Mouse (Mus musculus) skeletal muscle tissue, adult 2 months (tissue): ENCODE results near the gene Gm281.

Experiments used
- DNase-seq: peaks from one replicate; pipeline ENCODE4 v3.0.0-alpha.2; 2012; ENCODE audit warnings: low read depth, low spot score

Gm281 gene

DNA sequence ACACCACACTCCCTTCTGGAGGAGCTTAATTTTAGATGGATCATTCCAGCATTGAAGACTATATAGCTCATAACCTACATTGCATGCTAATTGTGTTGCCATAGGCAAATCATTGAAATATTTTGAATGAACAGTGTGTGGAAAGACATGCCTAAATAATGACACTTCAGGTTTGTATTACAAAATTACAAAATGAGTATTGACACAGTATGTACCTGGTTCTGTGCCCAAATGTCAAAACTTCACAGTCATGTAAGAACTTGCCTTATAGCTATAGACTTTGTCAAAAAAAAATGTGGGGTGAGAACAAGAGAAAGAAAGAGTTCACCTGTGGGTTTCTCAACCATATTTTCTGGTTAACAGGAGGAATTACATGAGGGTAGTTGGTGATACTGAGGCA lies 52.9 kb downstream of the Gm281 start:
- no peak for DNase-seq

DNA sequence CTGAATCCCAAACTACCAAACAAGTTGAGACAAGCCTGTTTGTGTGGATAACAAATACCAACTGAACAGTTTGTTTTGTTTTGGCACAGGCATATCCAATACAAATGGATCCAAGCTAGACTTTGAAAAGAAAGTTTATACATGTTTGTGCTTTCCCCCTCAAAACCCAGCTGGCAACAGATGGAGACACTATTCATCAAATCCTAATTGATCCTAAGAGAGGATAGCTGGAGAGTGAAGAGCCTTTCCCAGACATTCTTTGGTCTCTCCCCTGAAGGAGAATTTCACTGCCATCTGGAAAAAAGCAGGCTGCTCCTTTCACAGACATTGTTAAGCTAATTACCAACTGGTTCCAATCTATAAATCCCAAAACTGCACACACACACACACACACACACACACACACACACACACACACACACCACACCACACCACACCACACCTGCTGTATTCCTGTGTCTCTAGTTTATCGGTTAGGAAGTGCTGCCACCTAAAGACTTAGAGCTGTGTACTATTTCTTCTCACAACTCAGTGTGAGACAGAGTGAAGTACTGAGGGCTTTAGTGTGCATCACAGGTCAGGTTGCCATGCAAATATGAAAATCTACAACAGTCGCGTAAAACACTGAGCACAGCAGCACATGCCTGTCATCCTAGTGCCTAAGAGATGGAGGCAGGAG lies 101.3 kb downstream of the Gm281 start:
- DNase-seq: no peak

DNA sequence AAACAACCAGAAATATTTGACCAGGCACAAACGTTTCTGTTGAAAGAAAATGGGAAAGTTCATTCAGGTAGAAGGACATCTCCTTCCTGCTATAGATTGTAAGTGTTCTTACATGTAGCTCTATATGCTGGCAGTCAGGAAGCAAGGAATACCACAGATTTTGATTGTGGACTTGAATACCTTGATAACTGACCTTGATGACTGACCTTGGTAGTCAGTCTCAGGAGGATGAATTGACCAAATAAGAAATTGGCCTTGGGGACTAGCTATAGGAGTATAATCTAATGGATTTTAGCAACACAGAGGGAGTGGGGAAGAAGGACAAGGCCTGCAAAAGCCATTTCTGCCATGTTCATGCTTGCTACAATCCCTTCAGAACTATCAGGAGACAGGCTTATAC lies 123.8 kb downstream of the Gm281 start:
- DNase-seq: no peak

DNA sequence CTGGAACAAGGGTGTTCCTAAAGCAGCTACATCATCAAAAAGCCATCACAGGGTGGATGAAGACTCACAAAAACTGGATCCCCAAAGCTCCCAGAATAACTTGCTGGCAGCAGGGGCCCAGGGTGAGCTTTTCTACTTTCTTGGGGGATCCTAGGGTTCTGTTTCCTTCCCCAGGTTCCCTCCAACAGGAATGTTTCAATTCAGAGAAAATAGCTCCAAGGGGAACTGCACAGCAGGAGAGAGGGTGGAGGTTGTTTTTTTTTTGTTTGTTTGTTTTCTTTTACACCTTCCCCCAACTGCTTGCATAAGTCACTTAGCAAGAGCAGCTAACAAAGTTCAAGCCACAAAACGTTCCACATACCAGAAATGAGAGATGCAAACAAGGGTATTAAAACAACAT lies 124.3 kb downstream of the Gm281 start:
- DNase-seq: no peak

DNA sequence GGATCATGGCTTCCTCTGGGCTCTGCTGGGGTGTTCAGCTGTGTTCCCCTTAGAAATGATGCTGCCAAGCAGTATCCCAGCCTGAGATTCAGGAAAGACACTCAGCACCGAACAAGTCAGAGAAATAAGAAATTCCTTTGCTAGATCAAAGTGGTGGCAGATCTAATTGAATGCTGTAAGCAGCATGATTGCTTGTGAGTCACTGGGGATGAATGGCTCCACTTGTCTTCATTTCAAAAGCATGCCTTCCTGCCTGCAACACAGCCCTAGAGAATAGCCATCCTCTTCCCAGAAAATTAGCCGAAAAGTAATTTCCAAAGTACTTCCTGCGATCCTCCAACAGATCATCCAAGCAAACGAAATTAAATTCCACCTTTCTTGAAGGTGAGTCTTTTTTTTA lies 131.3 kb downstream of the Gm281 start:
- DNase-seq: no peak

DNA sequence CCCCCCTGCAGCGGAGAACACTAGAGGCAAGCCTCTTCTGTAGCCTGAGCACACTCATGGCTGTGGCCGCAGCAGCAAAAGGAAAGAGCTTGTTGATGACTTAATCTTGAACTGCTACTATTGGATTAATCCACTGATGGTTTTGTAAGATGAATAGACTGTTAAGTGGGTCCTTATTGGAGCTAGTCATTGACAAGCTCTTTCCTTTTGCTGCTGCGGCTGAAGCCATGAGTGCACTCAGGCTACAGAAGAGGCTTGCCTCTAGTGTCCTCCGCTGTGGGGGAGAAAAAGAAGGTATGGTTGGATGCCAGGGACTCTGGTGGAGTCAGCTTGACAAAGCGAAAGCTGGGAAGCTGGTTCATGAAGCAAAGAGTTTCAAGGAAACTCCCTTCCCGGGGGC lies 135.9 kb downstream of the Gm281 start:
- no peak for DNase-seq

DNA sequence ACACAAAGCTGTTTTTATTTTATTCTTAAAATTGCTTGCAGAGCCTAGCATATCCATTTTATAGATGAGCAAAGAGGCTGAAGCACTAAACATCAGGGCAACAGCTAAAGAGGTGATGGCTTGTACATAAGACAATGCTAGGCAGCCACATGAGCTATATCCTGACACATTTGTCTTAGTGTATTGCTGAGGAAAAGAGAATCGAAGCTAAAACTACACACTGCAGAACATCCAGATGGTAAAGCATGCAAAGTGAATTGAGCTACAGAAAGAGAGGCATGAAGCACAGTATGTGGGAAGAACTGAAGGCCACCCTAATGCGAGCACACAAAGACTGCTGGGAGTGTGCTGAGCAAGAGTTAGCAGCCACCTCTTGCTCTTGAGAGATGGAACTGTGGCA lies 143.1 kb downstream of the Gm281 start:
- DNase-seq: no peak

DNA sequence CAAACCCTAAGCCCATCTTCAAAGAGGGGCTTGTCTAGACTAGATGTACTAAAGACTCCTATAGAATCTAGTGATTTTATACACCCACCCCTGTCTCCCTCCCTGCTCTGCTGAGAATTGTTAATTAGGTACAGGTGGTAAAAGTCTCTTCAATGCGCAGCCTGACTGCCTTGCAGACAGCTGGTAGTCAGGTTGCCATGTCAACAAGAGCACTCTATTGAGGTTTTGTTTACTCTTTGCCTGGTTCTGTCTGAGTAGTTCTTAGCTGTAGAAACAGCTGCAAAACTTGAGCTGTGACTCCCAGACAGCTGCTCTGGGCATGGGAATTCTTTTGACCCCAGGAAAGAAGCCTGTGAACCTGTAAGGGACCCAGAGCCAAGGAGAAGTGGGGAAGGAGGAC lies 143.6 kb downstream of the Gm281 start:
- no peak for DNase-seq
